ENCODE assay signal across 9 mouse cellular contexts in the genomic region with DNA sequence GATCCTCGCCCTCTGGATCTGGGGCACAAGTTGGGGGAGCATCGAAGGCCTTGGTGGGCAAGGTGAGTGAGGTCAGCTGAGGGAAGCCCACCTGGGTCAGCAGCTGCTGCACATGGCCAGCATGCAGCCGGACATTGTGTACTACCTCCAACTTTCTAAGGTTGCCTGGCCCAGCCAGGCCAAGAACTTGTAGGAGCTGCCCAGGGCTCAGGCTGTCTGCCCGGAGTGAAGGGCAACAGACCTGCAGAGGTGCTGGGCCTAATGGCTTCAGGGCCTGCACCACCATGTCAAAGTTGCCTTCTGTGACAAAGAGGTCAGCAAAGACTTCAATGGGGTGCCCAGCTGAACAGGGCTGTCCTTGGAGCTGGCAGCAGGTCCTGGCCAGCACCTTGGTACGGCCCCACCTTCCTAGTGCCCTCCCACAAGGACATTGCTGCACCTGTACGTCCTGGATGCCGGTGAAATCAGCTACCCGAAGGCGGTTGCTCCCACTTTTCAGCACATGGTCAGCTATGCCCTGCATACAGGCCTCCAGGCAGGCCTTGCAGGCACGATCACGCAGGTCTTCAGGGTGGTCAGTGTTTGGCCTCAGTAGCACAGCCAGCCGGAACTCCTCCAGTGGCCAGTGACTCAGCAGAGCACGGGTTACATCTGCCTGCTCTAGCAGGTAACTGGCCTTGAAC. TPM values are rescaled to one million over a fixed set of nuclear protein-coding genes. Genes with fewer than 3 reads are reported as not detected.
DNase-seq lines count a peak whose midpoint lies in the region; ATAC-seq lines count a peak whose summit lies in the region.
"Had no signal": no experiment of that assay in that cellular context is flagged by ENCODE, and none has a peak within 500 bp of the region (broad histone marks: within the 10 kb centered on the region; RNA-seq: fewer than 3 reads in every experiment).

No protein-coding gene starts in this region.

- no peak overlapping the region for H3K9ac ChIP-seq in embryonic facial prominence, embryonic 14.5 days (ENCODE audit: low read depth, low read length)
- H3K9ac ChIP-seq in limb, embryonic 15.5 days, result no peak overlapping the region
- H3K9ac ChIP-seq: limb, embryonic 12.5 days had no signal

- no peaks in the 10 kb centered on the region for H3K27me3 ChIP-seq in heart, embryonic 10.5 days (ENCODE audit: insufficient read depth, poor library complexity, severe bottlenecking)
- no peaks in the 10 kb centered on the region for H3K27me3 ChIP-seq in embryonic facial prominence, embryonic 14.5 days (replicated peaks; ENCODE audit: control insufficient read depth, insufficient read depth, low read length)
- H3K27me3 ChIP-seq in limb, embryonic 15.5 days, result no peaks in the 10 kb centered on the region
- H3K27me3 ChIP-seq: limb, embryonic 12.5 days had no signal

- intact Hi-C loops in heart, postnatal 14 days (cut with DNase I), result no loop called here

- ATAC-seq in embryonic facial prominence, embryonic 14.5 days (ENCODE audit: low read depth), result 0 out of 2 replicates have a peak, but pooled peaks have one; percentile 20
- 0 out of 2 replicates have a peak, but pooled peaks have one; percentile 11 for ATAC-seq in limb, embryonic 15.5 days (ENCODE audit: insufficient number of reproducible peaks, low FRiP score, low TSS enrichment, low read depth)

- H3K4me3 ChIP-seq in heart, embryonic 10.5 days, result peak overlapping the region; percentile 45
- no peak overlapping the region for H3K4me3 ChIP-seq in embryonic facial prominence, embryonic 14.5 days (ENCODE audit: low read depth, low read length)
- no peak overlapping the region for H3K4me3 ChIP-seq in limb, embryonic 15.5 days
- H3K4me3 ChIP-seq: limb, embryonic 12.5 days had no signal

- peaks cover 32% of the 10 kb centered on the region for H3K36me3 ChIP-seq in heart, embryonic 10.5 days
- peaks cover 32% of the 10 kb centered on the region for H3K36me3 ChIP-seq in embryonic facial prominence, embryonic 14.5 days (ENCODE audit: control insufficient read depth, insufficient read depth, low read length)
- H3K36me3 ChIP-seq in limb, embryonic 15.5 days, result peaks cover 36% of the 10 kb centered on the region

- peaks cover 18% of the 10 kb centered on the region for H3K4me1 ChIP-seq in heart, embryonic 10.5 days
- H3K4me1 ChIP-seq in embryonic facial prominence, embryonic 14.5 days (ENCODE audit: control insufficient read depth, insufficient read depth, low read length), result no peaks in the 10 kb centered on the region
- H3K4me1 ChIP-seq in limb, embryonic 15.5 days, result no peaks in the 10 kb centered on the region
- H3K4me1 ChIP-seq: limb, embryonic 12.5 days had no signal

- no peak overlapping the region for H3K4me2 ChIP-seq in embryonic facial prominence, embryonic 14.5 days (ENCODE audit: low read depth, low read length)
- no peak overlapping the region for H3K4me2 ChIP-seq in limb, embryonic 15.5 days
- H3K4me2 ChIP-seq: limb, embryonic 12.5 days had no signal

- DNase-seq in heart, embryonic 10.5 days (ENCODE audit: low spot score), result peak; percentile 76
- no peak for DNase-seq in heart, adult 8-10 months (ENCODE audit: low spot score)
- DNase-seq in embryonic facial prominence, embryonic 14.5 days (ENCODE audit: low spot score), result no peak
- peak; percentile 19 to 33 for DNase-seq in heart, postnatal 14 days
- DNase-seq in left cerebral cortex, adult 18-20 months (ENCODE audit: low spot score in 2 of 2), result no peak
- DNase-seq in layer of hippocampus, adult 11-12 months (ENCODE audit: low spot score), result no peak
- DNase-seq in urinary bladder, adult 2 months (ENCODE audit: low spot score), result no peak

- peak overlapping the region; percentile 90 for H3K27ac ChIP-seq in heart, embryonic 10.5 days
- H3K27ac ChIP-seq in embryonic facial prominence, embryonic 14.5 days (replicated peaks; ENCODE audit: low read depth, low read length), result no peak overlapping the region
- H3K27ac ChIP-seq in limb, embryonic 15.5 days, result no peak overlapping the region
- H3K27ac ChIP-seq: limb, embryonic 12.5 days had no signal

- WGBS in heart, embryonic 10.5 days, result 75% methylated on average over 13 of the region's 13 CpGs
- WGBS in embryonic facial prominence, embryonic 14.5 days, result 87% methylated on average over 11 of the region's 13 CpGs
- WGBS in limb, embryonic 15.5 days, result 87% methylated on average over 13 of the region's 13 CpGs

- 0 out of 2 replicates have a peak, but pooled peaks cover 3% of the 10 kb centered on the region for H3K9me3 ChIP-seq in heart, embryonic 10.5 days
- no peaks in the 10 kb centered on the region for H3K9me3 ChIP-seq in embryonic facial prominence, embryonic 14.5 days (ENCODE audit: control insufficient read depth, low read length)
- no peaks in the 10 kb centered on the region for H3K9me3 ChIP-seq in limb, embryonic 15.5 days
- H3K9me3 ChIP-seq: limb, embryonic 12.5 days had no signal

RNA-seq across cellular contexts. Expression of gene Lrrc14b, which starts 0.5 kb away (rescaled TPM):
- polyA plus RNA-seq in heart, embryonic 10.5 days (2016; fragmentation: Nextera tagmentation; extraction: Ambion mirVana), result 0.09 and 0.62 TPM in 2 replicates
- 10 to 100 TPM; 82.4 to 97.3 (median 86.2) TPM for total RNA-seq in heart, adult 8-10 months (2022)
- polyA plus RNA-seq in embryonic facial prominence, embryonic 14.5 days (2014; fragmentation: Nextera tagmentation; extraction: Ambion mirVana), result 0.10 TPM in 1 of 2 replicates, not detected in the other
- 10 to 100 TPM; 57.2 to 58.7 TPM for total RNA-seq in heart, postnatal 14 days (2021)
- polyA plus RNA-seq in limb, embryonic 15.5 days (2015; fragmentation: Nextera tagmentation; extraction: Ambion mirVana), result 0.10 TPM in 1 of 2 replicates, not detected in the other
- total RNA-seq in left cerebral cortex, adult 18-20 months (2021), result under 1 TPM in 1 of 2 experiments, not detected in 1; 0.19 TPM
- 1.7 and 2.2 TPM in 2 replicates for polyA plus RNA-seq in urinary bladder, adult 2 months (2012; rRNA removed)
- polyA plus RNA-seq: limb, embryonic 12.5 days had no signal

RNA-seq across cellular contexts. Expression of gene Ccdc127, which starts 13.2 kb away (rescaled TPM):
- polyA plus RNA-seq in heart, embryonic 10.5 days (2016; fragmentation: Nextera tagmentation; extraction: Ambion mirVana), result 50.0 and 50.2 TPM in 2 replicates
- 10 to 100 TPM; 45.4 to 51.8 (median 48.5) TPM for total RNA-seq in heart, adult 8-10 months (2022)
- polyA plus RNA-seq in embryonic facial prominence, embryonic 14.5 days (2014; fragmentation: Nextera tagmentation; extraction: Ambion mirVana), result 51.0 and 51.7 TPM in 2 replicates
- total RNA-seq in heart, postnatal 14 days (2021), result 10 to 100 TPM; 43.2 to 49.9 TPM
- 63.9 and 67.0 TPM in 2 replicates for polyA plus RNA-seq in limb, embryonic 15.5 days (2015; fragmentation: Nextera tagmentation; extraction: Ambion mirVana)
- 10 to 100 TPM; 87.0 to 90.7 TPM for total RNA-seq in left cerebral cortex, adult 18-20 months (2021)
- 22.0 and 29.8 TPM in 2 replicates for polyA plus RNA-seq in urinary bladder, adult 2 months (2012; rRNA removed)

RNA-seq across cellular contexts. Expression of gene Sdha, which starts 13.2 kb away (rescaled TPM):
- polyA plus RNA-seq in heart, embryonic 10.5 days (2016; fragmentation: Nextera tagmentation; extraction: Ambion mirVana), result 345 and 502 TPM in 2 replicates
- total RNA-seq in heart, adult 8-10 months (2022), result 1,000 to 10,000 TPM; 1,332 to 1,570 (median 1,418) TPM
- 207 TPM in 2 replicates for polyA plus RNA-seq in embryonic facial prominence, embryonic 14.5 days (2014; fragmentation: Nextera tagmentation; extraction: Ambion mirVana)
- 1,000 to 10,000 TPM; 1,284 to 1,341 TPM for total RNA-seq in heart, postnatal 14 days (2021)
- polyA plus RNA-seq in limb, embryonic 15.5 days (2015; fragmentation: Nextera tagmentation; extraction: Ambion mirVana), result 217 and 241 TPM in 2 replicates
- 100 to 1,000 TPM; 350 to 353 TPM for total RNA-seq in left cerebral cortex, adult 18-20 months (2021)
- 162 and 174 TPM in 2 replicates for polyA plus RNA-seq in urinary bladder, adult 2 months (2012; rRNA removed)

RNA-seq across cellular contexts. Expression of gene Zfp72, which starts 27.3 kb away (rescaled TPM):
- polyA plus RNA-seq in heart, embryonic 10.5 days (2016; fragmentation: Nextera tagmentation; extraction: Ambion mirVana), result 3.1 and 3.9 TPM in 2 replicates
- 1 to 10 TPM; 3.1 to 3.6 (median 3.4) TPM for total RNA-seq in heart, adult 8-10 months (2022)
- 5.8 and 6.8 TPM in 2 replicates for polyA plus RNA-seq in embryonic facial prominence, embryonic 14.5 days (2014; fragmentation: Nextera tagmentation; extraction: Ambion mirVana)
- total RNA-seq in heart, postnatal 14 days (2021), result 1 to 10 TPM; 3.1 to 3.3 TPM
- 5.5 and 5.7 TPM in 2 replicates for polyA plus RNA-seq in limb, embryonic 15.5 days (2015; fragmentation: Nextera tagmentation; extraction: Ambion mirVana)
- total RNA-seq in left cerebral cortex, adult 18-20 months (2021), result 1 to 10 TPM; 5.2 to 5.3 TPM
- polyA plus RNA-seq in urinary bladder, adult 2 months (2012; rRNA removed), result 1.5 TPM in 2 replicates

RNA-seq across cellular contexts. Expression of gene Ftl1-ps1, which starts 36.2 kb away (rescaled TPM):
- 70.1 and 76.2 TPM in 2 replicates for polyA plus RNA-seq in heart, embryonic 10.5 days (2016; fragmentation: Nextera tagmentation; extraction: Ambion mirVana)
- total RNA-seq in heart, adult 8-10 months (2022), result 100 to 1,000 TPM; 219 to 383 (median 285) TPM
- 73.0 and 78.2 TPM in 2 replicates for polyA plus RNA-seq in embryonic facial prominence, embryonic 14.5 days (2014; fragmentation: Nextera tagmentation; extraction: Ambion mirVana)
- 100 to 1,000 TPM; 251 to 263 TPM for total RNA-seq in heart, postnatal 14 days (2021)
- 71.0 and 73.1 TPM in 2 replicates for polyA plus RNA-seq in limb, embryonic 15.5 days (2015; fragmentation: Nextera tagmentation; extraction: Ambion mirVana)
- total RNA-seq in left cerebral cortex, adult 18-20 months (2021), result 100 to 1,000 TPM; 185 to 198 TPM
- polyA plus RNA-seq in urinary bladder, adult 2 months (2012; rRNA removed), result 118 and 147 TPM in 2 replicates

Comparison
In these comparisons a context has a peak if more than half of its experiments do, and no peak if none do; other contexts are left out.
1. DNase-seq: peak in heart, embryonic 10.5 days (single experiment) and heart, postnatal 14 days (2 of 2); none in heart, adult 8-10 months (single experiment), embryonic facial prominence, embryonic 14.5 days (single experiment), left cerebral cortex, adult 18-20 months (0 of 2), layer of hippocampus, adult 11-12 months (single experiment) and urinary bladder, adult 2 months (single experiment).